Mouse (Mus musculus) limb, embryonic 11.5 days (tissue): ENCODE measurements at regions not wholly inside any gene's neighbourhood (a gene's known extent, or its start where the extent isn't known, plus 50 kb on each side); places are given as distances from the start of the nearest gene placed in this dataset.

Experiments used
- ATAC-seq: fragments of 200-750 bp; cut with Nextera tagmentation; 2 replicates; pipeline ENCODE4 v1.8.0; 2017; ENCODE audit warnings: low read depth; ENCODE audit not compliant: insufficient number of reproducible peaks, low FRiP score, low TSS enrichment
- DNase-seq: peaks from one replicate; pipeline ENCODE4 v3.0.0-alpha.2; 2015; ENCODE audit warnings: low spot score
- H3K27ac ChIP-seq: fragments of 300-500 bp; sonication (generic); replicated peaks from 2 replicates; pipeline ENCODE4 v1.5.1; 2014; ENCODE audit warnings: low read depth, mild to moderate bottlenecking, low read length
- H3K27me3 ChIP-seq: fragments of 300-500 bp; sonication (generic); 2 replicates; pipeline ENCODE4 v1.6.1; 2014; ENCODE audit warnings: mild to moderate bottlenecking, low read length, mixed read lengths; ENCODE audit not compliant: control insufficient read depth, insufficient read depth
- H3K36me3 ChIP-seq: fragments of 300-500 bp; sonication (generic); 2 replicates; pipeline ENCODE4 v1.6.1; 2014; ENCODE audit warnings: mild to moderate bottlenecking, low read length, moderate library complexity, mixed read lengths; ENCODE audit not compliant: control insufficient read depth, insufficient read depth
- H3K4me1 ChIP-seq: fragments of 300-500 bp; sonication (generic); 2 replicates; pipeline ENCODE4 v1.6.1; 2014; ENCODE audit warnings: low read length, mixed read lengths; ENCODE audit not compliant: control insufficient read depth, insufficient read depth
- H3K4me2 ChIP-seq: fragments of 300-500 bp; sonication (generic); 2 replicates; pipeline ENCODE4 v1.6.1; 2014; ENCODE audit warnings: low read depth, mild to moderate bottlenecking, moderate library complexity; ENCODE audit not compliant: severe bottlenecking
- H3K4me3 ChIP-seq: fragments of 300-500 bp; sonication (generic); 2 replicates; pipeline ENCODE4 v1.5.1; 2014; ENCODE audit warnings: low read depth, low read length
- H3K9ac ChIP-seq: fragments of 300-500 bp; sonication (generic); 2 replicates; pipeline ENCODE4 v1.6.1; 2014; ENCODE audit warnings: mild to moderate bottlenecking, low read length
- H3K9me3 ChIP-seq: fragments of 300-500 bp; sonication (generic); 2 replicates; pipeline ENCODE4 v1.6.1; 2016; ENCODE audit warnings: low read length; ENCODE audit not compliant: control insufficient read depth
- WGBS: fragments of 180-500 bp; shearing (Covaris S2); extraction: QIAGEN DNeasy Blood & Tissue Kit; methylation state at CpG from one replicate; pipeline ENCODE4 v1.1.7; 2014; 5-methylcytosine and 5-hydroxymethylcytosine counted together

- WGBS, result 84% methylated on average over 9 of the region's 9 CpGs
- no peak overlapping the region for H3K9ac ChIP-seq
- no peak for ATAC-seq
Measured at GRCm38 (mm10) chr8:36028121-36028955, 262.7 kb downstream of the Gm19410 start.

GRCm38 (mm10) chr8:36029445-36029844, 263.9 kb downstream of the Gm19410 start:
- WGBS, result 90% methylated on average over 2 of the region's 2 CpGs
- no peak overlapping the region for H3K4me2 ChIP-seq
- no peak for ATAC-seq

More at GRCm38 (mm10) chr8:36028121-36028955, 262.7 kb downstream of the Gm19410 start:
- Histone ChIP-seq H3K27me3 (no peaks in the 10 kb centered on the region), H3K4me3 (no peak overlapping the region), H3K4me1 (no peaks in the 10 kb centered on the region), H3K27ac (no peak overlapping the region), H3K9me3 (no peaks in the 10 kb centered on the region; the same call in 1 of the 2 replicates), H3K36me3 (no peaks in the 10 kb centered on the region), H3K4me2 (no peak overlapping the region)
- DNase-seq, result no peak

GRCm38 (mm10) chr8:36030237-36030636, 264.6 kb downstream of the Gm19410 start:
- no peaks in the 10 kb centered on the region for H3K36me3 ChIP-seq
- no peaks in the 10 kb centered on the region for H3K4me1 ChIP-seq
- 71% methylated on average over 3 of the region's 3 CpGs for WGBS
- H3K9me3 ChIP-seq, result no peaks in the 10 kb centered on the region
- H3K27me3 ChIP-seq, result no peaks in the 10 kb centered on the region
- no peak overlapping the region for H3K9ac ChIP-seq
- ATAC-seq (no peak), DNase-seq (no peak)
- no peak overlapping the region for H3K27ac ChIP-seq
- no peak overlapping the region for H3K4me2 ChIP-seq
- H3K4me3 ChIP-seq, result no peak overlapping the region

More at GRCm38 (mm10) chr8:36029445-36029844, 263.9 kb downstream of the Gm19410 start:
- Histone ChIP-seq H3K27ac (no peak overlapping the region), H3K9me3 (no peaks in the 10 kb centered on the region), H3K4me3 (no peak overlapping the region), H3K27me3 (no peaks in the 10 kb centered on the region), H3K9ac (no peak overlapping the region), H3K36me3 (no peaks in the 10 kb centered on the region), H3K4me1 (no peaks in the 10 kb centered on the region)
- DNase-seq, result no peak

GRCm38 (mm10) chr8:36031966-36032719, 266.6 kb downstream of the Gm19410 start:
- no peaks in the 10 kb centered on the region for H3K27me3 ChIP-seq
- no peaks in the 10 kb centered on the region for H3K4me1 ChIP-seq
- DNase-seq, result no peak
- no peak overlapping the region for H3K4me3 ChIP-seq
- no peak overlapping the region for H3K4me2 ChIP-seq
- no peaks in the 10 kb centered on the region for H3K36me3 ChIP-seq
- H3K27ac ChIP-seq, result no peak overlapping the region
- H3K9me3 ChIP-seq, result no peaks in the 10 kb centered on the region
- WGBS, result 83% methylated on average over 10 of the region's 10 CpGs
- ATAC-seq, result no peak
- no peak overlapping the region for H3K9ac ChIP-seq

GRCm38 (mm10) chr8:36035339-36035738, 269.7 kb downstream of the Gm19410 start:
- H3K9me3 ChIP-seq, result no peaks in the 10 kb centered on the region
- no peak overlapping the region for H3K4me2 ChIP-seq
- no peak overlapping the region for H3K4me3 ChIP-seq
- no peak for DNase-seq
- no peaks in the 10 kb centered on the region for H3K36me3 ChIP-seq
- ATAC-seq, result no peak
- H3K27ac ChIP-seq, result no peak overlapping the region
- no peak overlapping the region for H3K9ac ChIP-seq
- no peaks in the 10 kb centered on the region for H3K4me1 ChIP-seq
- no peaks in the 10 kb centered on the region for H3K27me3 ChIP-seq
- WGBS, result 93% methylated on average over 7 of the region's 7 CpGs

- Histone ChIP-seq H3K27me3 (no peaks in the 10 kb centered on the region), H3K4me2 (no peak overlapping the region), H3K36me3 (no peaks in the 10 kb centered on the region), H3K4me1 (no peaks in the 10 kb centered on the region), H3K9me3 (no peaks in the 10 kb centered on the region), H3K4me3 (no peak overlapping the region), H3K9ac (no peak overlapping the region), H3K27ac (no peak overlapping the region)
- ATAC-seq (no peak), DNase-seq (no peak)
- 67% methylated on average over 6 of the region's 6 CpGs for WGBS
Measured at GRCm38 (mm10) chr8:36036271-36036670, 270.7 kb downstream of the Gm19410 start.

GRCm38 (mm10) chr8:36041222-36041864, 275.8 kb downstream of the Gm19410 start:
- Histone ChIP-seq H3K36me3 (no peaks in the 10 kb centered on the region), H3K4me2 (no peak overlapping the region), H3K4me3 (no peak overlapping the region), H3K9ac (no peak overlapping the region), H3K27ac (no peak overlapping the region), H3K9me3 (no peaks in the 10 kb centered on the region), H3K27me3 (no peaks in the 10 kb centered on the region), H3K4me1 (no peaks in the 10 kb centered on the region)
- WGBS, result 75% methylated on average over 6 of the region's 6 CpGs
- ATAC-seq (no peak), DNase-seq (no peak)

GRCm38 (mm10) chr8:36042594-36042993, 277.0 kb downstream of the Gm19410 start:
- H3K4me2 ChIP-seq, result no peak overlapping the region
- WGBS, result 86% methylated on average over 4 of the region's 4 CpGs

More at GRCm38 (mm10) chr8:36042594-36042993, 277.0 kb downstream of the Gm19410 start:
- no peak for DNase-seq
- Histone ChIP-seq H3K4me3 (no peak overlapping the region), H3K27ac (no peak overlapping the region), H3K4me1 (no peaks in the 10 kb centered on the region), H3K9ac (no peak overlapping the region), H3K27me3 (no peaks in the 10 kb centered on the region), H3K9me3 (no peaks in the 10 kb centered on the region), H3K36me3 (no peaks in the 10 kb centered on the region)
- ATAC-seq, result no peak
